Mouse (Mus musculus): Measurements from ENCODE around the gene Ahctf1. TPM values are rescaled to one million over a fixed set of nuclear protein-coding genes. Genes with fewer than 3 reads are reported as not detected.

Ahctf1 gene
- total and polyA plus RNA-seq, 3 experiments: 79.2 to 111 (median 96.0) TPM

DNA sequence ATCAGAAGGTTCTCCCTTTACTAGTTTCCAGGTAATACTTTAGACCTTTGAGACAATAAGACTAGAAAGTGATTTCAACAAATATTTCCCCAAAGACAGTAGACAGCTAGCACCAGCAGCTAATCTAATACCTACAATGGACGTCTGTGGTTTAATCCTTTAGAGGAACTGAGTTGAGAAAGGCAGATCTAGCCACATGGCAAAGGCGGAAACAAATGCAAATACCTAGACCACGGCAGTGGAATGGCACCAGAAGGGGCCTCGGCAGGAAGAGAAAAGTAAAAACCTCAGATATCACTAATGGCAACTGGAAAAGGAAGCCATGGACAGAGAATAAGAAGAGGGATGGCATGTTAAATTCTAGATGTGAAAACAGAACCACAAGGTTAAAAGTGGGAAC, 16.2 kb downstream of the Ahctf1 start:
- H3K36me3 ChIP-seq (replicated peaks in 1 of 2; ENCODE audit: control insufficient read depth in 1 of 2, insufficient read depth in 1 of 2, low read length in 1 of 2): peaks cover 36 to 46% of the 10 kb centered on the region in 2 experiments
- H3K79me2 ChIP-seq (replicated peaks; ENCODE audit: control insufficient read depth, extremely low read depth, insufficient read depth, poor library complexity, severe bottlenecking): peaks cover 16% of the 10 kb centered on the region
- peak; percentile 86 for DNase-seq (ENCODE audit: extremely low read depth)
- H3K27me3 ChIP-seq (replicated peaks): no peaks in the 10 kb centered on the region
- H3K4me3 ChIP-seq (replicated peaks in 1 of 3; ENCODE audit: low read depth in 2 of 3, low read length in 2 of 3, poor library complexity in 1 of 3): peak overlapping the region in 1 of 3 experiments; percentile 39
- TF ChIP-seq IRF4 (IDR thresholded peaks at IDR 0.05; ENCODE audit: low read depth, low read length) (0 out of 2 replicates have a peak, but pooled peaks have one; percentile 58), CHD1 (IDR thresholded peaks at IDR 0.05; ENCODE audit: low read depth, low read length) (no peak), RAD21 (IDR thresholded peaks at IDR 0.05; ENCODE audit: low read depth, low read length) (no peak), BHLHE40 (IDR thresholded peaks at IDR 0.05; ENCODE audit: low read depth, low read length) (peak; percentile 46; the same call in 1 of the 2 replicates), EP300 (IDR thresholded peaks at IDR 0.05; ENCODE audit: low read length) (peak; percentile 84), TCF12 (IDR thresholded peaks at IDR 0.05; ENCODE audit: low read depth, low read length) (peak; percentile 60; the same call in 1 of the 2 replicates), MEF2A (IDR thresholded peaks at IDR 0.05; ENCODE audit: borderline replicate concordance, low read depth, low read length) (peak; percentile 53), ZMIZ1 (IDR thresholded peaks at IDR 0.05; ENCODE audit: low read depth, low read length) (no peak), MAFK (IDR thresholded peaks at IDR 0.05; ENCODE audit: insufficient replicate concordance, low read length) (0 out of 2 replicates have a peak, but pooled peaks have one; percentile 14), ELF1 (IDR thresholded peaks at IDR 0.05; ENCODE audit: low read depth, low read length) (peak; percentile 59), KAT2A (IDR thresholded peaks at IDR 0.05; ENCODE audit: insufficient replicate concordance, low read length) (no peak), HCFC1 (IDR thresholded peaks at IDR 0.05; ENCODE audit: low read depth, low read length) (peak; percentile 29; the same call in 1 of the 2 replicates), USF2 (conservative IDR thresholded peaks at IDR 0.05; ENCODE audit: low read depth, low read length) (no peak), ETS1 (conservative IDR thresholded peaks at IDR 0.05; ENCODE audit: low read depth, low read length) (peak; percentile 34; the same call in 1 of the 2 replicates), TBP (conservative IDR thresholded peaks at IDR 0.05; ENCODE audit: low read depth, low read length) (peak; percentile 44; the same call in 1 of the 2 replicates), ZNF384 (IDR thresholded peaks at IDR 0.05; ENCODE audit: low read depth, low read length) (no peak), MAX (IDR thresholded peaks at IDR 0.05; ENCODE audit: low read length) (peak; percentile 90), MXI1 (IDR thresholded peaks at IDR 0.05; ENCODE audit: low read depth, low read length) (peak; percentile 81; the same call in 1 of the 2 replicates), ZKSCAN1 (IDR thresholded peaks at IDR 0.05; ENCODE audit: borderline replicate concordance, low read depth, low read length) (no peak), MYC (IDR thresholded peaks at IDR 0.05; ENCODE audit: low read depth, low read length) (peak; percentile 98), GABPA (IDR thresholded peaks at IDR 0.05; ENCODE audit: insufficient replicate concordance, low read depth, low read length) (no peak), JUND (conservative IDR thresholded peaks at IDR 0.05; ENCODE audit: low read depth, low read length) (0 out of 2 replicates have a peak, but pooled peaks have one; percentile 14), RCOR1 (conservative IDR thresholded peaks at IDR 0.05; ENCODE audit: low read depth, low read length) (no peak), SIN3A (IDR thresholded peaks at IDR 0.05; ENCODE audit: low read length) (peak; percentile 40; the same call in 1 of the 2 replicates), POLR2A (IDR thresholded peaks at IDR 0.05; ENCODE audit: low read depth, low read length) (no peak; the same call in 1 of the 2 replicates)
- H3K27ac ChIP-seq (ENCODE audit: insufficient read depth, low read depth): peak overlapping the region; percentile 66
- no peaks in the 10 kb centered on the region for H3K9me3 ChIP-seq (replicated peaks; ENCODE audit: low read length)
- peak overlapping the region; percentile 92 for H3K4me2 ChIP-seq (ENCODE audit: insufficient read depth, low read depth, poor library complexity, severe bottlenecking)
- in situ Hi-C loops (cut with MboI; ENCODE audit: low pct_ligation_motif_present, low pct_unique_long_range_greater_than_20kb, low sequenced_read_pairs): no loop called here
- dilution Hi-C loops (cut with MboI; ENCODE audit: extremely low pct_ligation_motif_present, extremely low pct_unique_long_range_greater_than_20kb, low sequenced_read_pairs): no loop called here
- peak overlapping the region; percentile 63 for H3K9ac ChIP-seq (ENCODE audit: insufficient read depth, low read depth)
- H3K4me1 ChIP-seq (ENCODE audit: control insufficient read depth in 1 of 2, insufficient read depth in 2 of 2): peaks cover 4 to 53% of the 10 kb centered on the region in 2 experiments; a peak in 3 of 4 replicates
